Mouse (Mus musculus): ENCODE measurements at regions not wholly inside any gene's neighbourhood (a gene's known extent, or its start where the extent isn't known, plus 50 kb on each side); places are given as distances from the start of the nearest gene placed in this dataset.

- no peak for DNase-seq (ENCODE audit: low read depth)
These were observed 54.3 kb upstream of the Htatip2 start for GRCm38 (mm10) chr7:49704635-49705034.

DNA sequence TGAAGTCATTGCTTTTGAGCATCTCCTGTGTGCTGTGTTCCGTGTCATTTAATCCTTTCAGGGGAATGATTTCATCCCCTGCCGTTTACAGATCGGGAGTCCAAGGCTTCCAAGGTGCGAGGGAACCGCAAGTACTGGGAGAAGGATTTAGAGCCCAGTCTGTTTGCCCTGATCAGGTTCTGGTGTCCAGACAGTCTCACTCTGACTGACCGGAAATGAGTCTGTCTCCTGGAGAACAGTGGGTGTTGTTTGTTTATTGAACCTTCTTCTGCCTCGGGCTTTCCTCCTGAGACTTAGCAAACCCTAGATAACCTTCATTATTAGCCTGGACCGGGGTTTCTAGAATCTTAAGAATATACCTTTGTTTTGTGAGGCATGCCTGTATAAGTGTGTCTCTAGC, 58.2 kb upstream of the Htatip2 start:
- DNase-seq (ENCODE audit: low read depth), result no peak

GRCm38 (mm10) chr7:49700024-49700390, 58.9 kb upstream of the Htatip2 start:
- no peak for DNase-seq (ENCODE audit: low read depth)

DNA sequence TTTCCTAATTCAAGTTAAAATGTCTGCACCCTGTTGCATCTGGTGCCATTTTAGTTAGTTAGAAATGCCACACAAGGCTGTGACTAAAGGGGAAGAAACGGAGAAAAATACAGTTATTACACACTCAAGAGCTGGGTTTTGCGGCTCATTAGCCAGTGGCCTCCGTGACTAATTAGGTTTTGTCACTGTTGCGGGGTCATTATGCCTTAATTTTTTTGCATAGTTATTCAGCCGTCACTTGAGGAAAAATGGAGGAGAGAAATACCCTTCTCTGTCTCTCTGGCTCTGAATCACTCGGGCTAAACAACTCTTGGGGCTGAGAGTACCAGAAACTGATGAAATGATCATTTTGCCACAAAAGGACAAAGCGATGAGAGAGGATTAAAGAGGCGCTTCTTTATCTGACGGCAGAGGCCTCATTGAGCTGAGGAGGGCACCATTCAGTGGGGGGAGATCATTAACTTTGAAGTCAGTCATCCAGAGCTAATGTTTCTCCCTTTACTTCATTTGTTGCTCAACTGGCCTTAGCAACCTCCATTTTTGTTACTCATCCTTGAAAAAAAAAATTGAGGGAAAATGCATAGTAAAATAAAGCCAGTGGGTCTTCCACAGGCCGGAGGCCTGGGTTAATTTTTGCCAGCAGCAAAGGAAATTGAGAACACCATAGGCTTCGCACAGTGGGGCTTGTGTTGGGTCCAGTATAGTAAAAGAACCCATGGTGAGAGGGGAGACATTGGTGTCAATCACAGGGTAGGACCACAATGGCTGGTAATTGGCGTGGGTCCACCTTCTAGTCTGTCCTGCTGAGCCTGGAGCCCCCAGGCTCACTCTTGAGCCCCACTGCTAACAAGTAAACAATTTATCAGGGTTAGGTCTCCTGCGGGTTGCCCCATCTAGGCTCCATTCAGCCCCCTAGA, 59.5 kb upstream of the Htatip2 start:
- DNase-seq (ENCODE audit: low read depth), result no peak

- no peak for DNase-seq (ENCODE audit: low read depth)
These were observed 59.6 kb upstream of the Dbx1 start for GRCm38 (mm10) chr7:49696228-49696627.

- DNase-seq (ENCODE audit: low read depth), result peak; percentile 5
These were observed 52.9 kb upstream of the Dbx1 start for GRCm38 (mm10) chr7:49689546-49689945.

- no peak for DNase-seq (ENCODE audit: low read depth)
These were observed 52.1 kb upstream of the Dbx1 start for GRCm38 (mm10) chr7:49688521-49689399.

GRCm38 (mm10) chr7:49687658-49688376, 51.2 kb upstream of the Dbx1 start:
- DNase-seq (ENCODE audit: low read depth), result no peak

GRCm38 (mm10) chr7:49686992-49687391, 50.3 kb upstream of the Dbx1 start:
- no peak for DNase-seq (ENCODE audit: low read depth)
